Mouse (Mus musculus) embryonic fibroblast, embryonic 13.5 days (primary cell): Measurements from ENCODE around the gene Fancc. TPM values are rescaled to one million over a fixed set of nuclear protein-coding genes. Genes with fewer than 3 reads are reported as not detected.
A peak's percentile ranks its signal among the peaks of the same experiment; 100 is the strongest.

Experiments used
- H3K27ac ChIP-seq: 2 replicates; pipeline ENCODE4 v1.5.1; 2012; ENCODE audit warnings: low read length, control low read depth, inconsistent platforms; ENCODE audit not compliant: insufficient read depth
- H3K4me1 ChIP-seq: 2 replicates; pipeline ENCODE4 v1.6.1; 2011; ENCODE audit warnings: low read length; ENCODE audit not compliant: control insufficient read depth, insufficient read depth
- H3K4me3 ChIP-seq: 2 replicates; pipeline ENCODE4 v1.5.1; 2011; ENCODE audit warnings: mild to moderate bottlenecking, control low read depth, low read length; ENCODE audit not compliant: insufficient read depth
- CTCF ChIP-seq: IDR thresholded peaks from 2 replicates; pipeline ENCODE4 v1.5.1; 2011; ENCODE audit warnings: mild to moderate bottlenecking, control low read depth, low read length, moderate library complexity, borderline replicate concordance; ENCODE audit not compliant: insufficient read depth
- POLR2A ChIP-seq: IDR thresholded peaks from 2 replicates; pipeline ENCODE4 v1.6.1; 2011; ENCODE audit warnings: low read depth, mild to moderate bottlenecking, control low read depth, low read length, moderate library complexity
- polyA plus RNA-seq: library from polyadenylated mRNA; stranded (reverse); fragments of >200 nt; gene quantifications from 2 replicates; pipeline ENCODE4 v1.2.4, GENCODE M21; 2011; ENCODE audit warnings: low read depth; ENCODE audit not compliant: missing spikeins, insufficient read length

Fancc gene
- polyA plus RNA-seq, 1 experiment: 9.3 TPM

DNA sequence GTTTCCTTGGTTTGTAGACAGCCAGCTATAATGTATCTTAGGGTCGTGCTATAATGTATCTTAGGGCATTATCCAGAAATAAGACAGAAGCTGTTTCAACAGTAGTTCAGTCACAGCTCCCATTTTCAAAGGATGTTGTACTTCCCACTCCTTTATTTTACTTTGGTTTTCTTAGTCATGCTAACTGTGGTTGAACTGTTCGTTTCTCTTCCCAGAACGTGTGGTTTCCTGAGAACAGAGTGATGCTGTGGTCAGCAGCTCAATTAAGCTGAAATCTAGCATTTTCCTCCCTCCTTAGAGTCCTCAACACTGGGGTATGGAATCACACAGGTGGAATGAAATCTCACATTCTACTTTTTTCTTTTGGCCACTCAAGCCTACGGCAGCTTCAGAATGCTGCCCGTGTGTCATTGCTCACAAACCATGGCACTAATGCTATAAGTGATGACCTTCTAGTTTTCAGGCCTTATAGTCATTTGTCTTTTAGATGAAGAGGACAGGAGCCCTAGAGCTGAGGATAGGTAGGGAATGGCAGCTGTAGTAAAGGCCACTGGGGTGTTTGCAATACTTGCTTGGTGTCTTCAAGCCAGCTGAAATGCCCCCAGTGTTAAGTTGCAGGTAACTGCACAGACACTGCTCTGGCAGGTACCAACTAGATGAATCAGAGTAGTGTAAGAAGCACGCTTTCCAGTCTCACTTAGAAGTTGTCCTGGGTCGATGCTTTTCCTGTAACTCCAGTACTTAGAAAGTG lies 243.0 kb downstream of the Fancc start:
- peak overlapping the region; percentile 99 for H3K27ac ChIP-seq
- H3K4me1 ChIP-seq: peaks cover 53% of the 10 kb centered on the region
- no peak for TF ChIP-seq CTCF
- TF ChIP-seq POLR2A: no peak

GRCm38 (mm10) chr13:63253147-63253546 lies 243.9 kb downstream of the Fancc start:
- H3K4me1 ChIP-seq: peaks cover 49% of the 10 kb centered on the region
- no peak overlapping the region for H3K4me3 ChIP-seq
- peak overlapping the region; percentile 99 for H3K27ac ChIP-seq
- TF ChIP-seq CTCF (no peak), POLR2A (no peak)

More for the DNA sequence above, 243.0 kb downstream of the Fancc start:
- no peak overlapping the region for H3K4me3 ChIP-seq

DNA sequence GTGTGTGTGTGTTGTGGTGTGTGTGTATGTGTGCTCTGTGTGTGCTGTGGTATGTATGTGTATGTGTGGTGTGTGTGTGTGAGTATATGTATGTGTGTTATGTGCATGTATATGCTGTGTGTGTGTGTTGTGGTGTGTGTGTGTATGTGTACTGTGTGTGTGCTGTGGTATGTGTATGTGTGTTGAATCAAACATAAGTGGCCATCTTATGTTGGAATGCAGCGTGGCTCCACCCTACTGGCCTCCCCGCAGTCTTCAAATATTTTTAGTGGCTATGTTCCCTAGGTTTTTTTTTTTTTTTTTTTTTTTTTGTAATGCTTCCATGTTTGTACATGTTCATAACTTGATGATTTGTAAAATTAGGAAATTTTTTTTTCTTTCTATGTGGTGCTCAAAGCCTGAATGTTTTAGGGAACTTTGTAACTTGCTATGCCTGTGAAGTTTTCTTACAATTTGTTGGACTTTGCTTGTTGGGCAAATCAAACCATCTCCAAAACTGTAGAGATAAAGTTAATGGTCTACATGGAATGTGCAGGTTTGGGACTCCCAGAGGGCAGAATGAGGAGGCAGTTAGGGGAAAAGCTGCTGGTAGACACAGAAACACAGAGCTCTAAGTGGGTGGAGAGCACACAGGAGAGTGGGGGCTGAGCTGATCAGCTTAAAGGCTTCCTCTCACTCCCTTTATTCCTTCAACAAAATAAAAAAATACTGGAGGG lies 244.6 kb downstream of the Fancc start:
- Histone ChIP-seq H3K27ac (peak overlapping the region; percentile 99), H3K4me3 (no peak overlapping the region), H3K4me1 (peaks cover 51% of the 10 kb centered on the region)
- TF ChIP-seq POLR2A (peak; percentile 57), CTCF (no peak)

GRCm38 (mm10) chr13:63251118-63251889 lies 245.8 kb downstream of the Fancc start:
- Histone ChIP-seq H3K4me1 (peaks cover 53% of the 10 kb centered on the region), H3K4me3 (no peak overlapping the region; the same call in 1 of the 2 replicates), H3K27ac (peak overlapping the region; percentile 99)
- TF ChIP-seq CTCF: no peak
- no peak for TF ChIP-seq POLR2A

DNA sequence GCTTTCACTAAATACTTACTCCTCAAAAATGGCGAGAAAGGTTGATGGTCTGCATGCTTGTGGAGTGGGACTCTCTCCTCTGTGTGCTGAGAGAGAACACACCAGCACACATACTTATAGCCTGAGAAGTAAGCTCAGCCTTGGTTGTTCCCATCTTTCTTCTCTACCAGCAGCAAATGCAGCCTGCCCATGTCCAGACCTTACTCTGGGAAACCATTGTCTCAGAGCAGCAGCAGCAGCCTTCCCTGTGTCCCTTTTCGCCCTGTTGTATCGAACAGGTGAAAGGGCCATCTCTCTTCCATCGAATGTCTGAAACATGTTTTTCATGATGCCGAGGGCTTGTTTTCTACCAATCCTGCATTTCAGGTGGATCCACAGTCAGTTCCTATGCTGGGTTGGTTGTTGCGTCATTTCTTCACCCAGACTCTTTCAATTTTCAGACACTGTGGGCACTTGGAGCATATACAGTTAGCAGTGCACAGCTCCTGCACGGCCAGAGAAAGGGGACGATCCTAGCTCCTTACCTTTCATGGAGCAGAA lies 246.6 kb downstream of the Fancc start:
- peak overlapping the region; percentile 99 for H3K27ac ChIP-seq
- H3K4me1 ChIP-seq: peaks cover 46% of the 10 kb centered on the region
- no peak overlapping the region for H3K4me3 ChIP-seq
- TF ChIP-seq CTCF (no peak), POLR2A (no peak)

GRCm38 (mm10) chr13:63249741-63250431 lies 247.2 kb downstream of the Fancc start:
- peaks cover 41% of the 10 kb centered on the region for H3K4me1 ChIP-seq
- TF ChIP-seq POLR2A: no peak

GRCm38 (mm10) chr13:63249171-63249570 lies 247.9 kb downstream of the Fancc start:
- TF ChIP-seq POLR2A: no peak
- TF ChIP-seq CTCF: no peak
- H3K4me1 ChIP-seq: peaks cover 34% of the 10 kb centered on the region
- peak overlapping the region; percentile 99 for H3K27ac ChIP-seq
- H3K4me3 ChIP-seq: no peak overlapping the region

More at GRCm38 (mm10) chr13:63249741-63250431, 247.2 kb downstream of the Fancc start:
- Histone ChIP-seq H3K4me3 (no peak overlapping the region), H3K27ac (peak overlapping the region; percentile 99)

GRCm38 (mm10) chr13:63248318-63248717 lies 248.8 kb downstream of the Fancc start:
- TF ChIP-seq CTCF: no peak
- no peak for TF ChIP-seq POLR2A
- Histone ChIP-seq H3K4me3 (no peak overlapping the region), H3K27ac (peak overlapping the region; percentile 99), H3K4me1 (peaks cover 28% of the 10 kb centered on the region)

- peaks cover 28% of the 10 kb centered on the region for H3K4me1 ChIP-seq
- TF ChIP-seq POLR2A (no peak), CTCF (no peak)
- no peak overlapping the region for H3K4me3 ChIP-seq
- peak overlapping the region; percentile 99 for H3K27ac ChIP-seq
These were observed 249.4 kb downstream of the Fancc start for GRCm38 (mm10) chr13:63247631-63248030.
